Mouse (Mus musculus) ES-Bruce4 (cell line): ENCODE results near the gene Rasgef1b.

Source experiments
- CTCF ChIP-seq: IDR thresholded peaks from one replicate; pipeline ENCODE4 v1.8.1; 2011; ENCODE audit warnings: low read depth, low read length
- EP300 ChIP-seq: IDR thresholded peaks from 2 replicates; pipeline ENCODE4 v1.6.1; 2011; ENCODE audit warnings: low read depth, low read length; ENCODE audit not compliant: insufficient read depth

DNA sequence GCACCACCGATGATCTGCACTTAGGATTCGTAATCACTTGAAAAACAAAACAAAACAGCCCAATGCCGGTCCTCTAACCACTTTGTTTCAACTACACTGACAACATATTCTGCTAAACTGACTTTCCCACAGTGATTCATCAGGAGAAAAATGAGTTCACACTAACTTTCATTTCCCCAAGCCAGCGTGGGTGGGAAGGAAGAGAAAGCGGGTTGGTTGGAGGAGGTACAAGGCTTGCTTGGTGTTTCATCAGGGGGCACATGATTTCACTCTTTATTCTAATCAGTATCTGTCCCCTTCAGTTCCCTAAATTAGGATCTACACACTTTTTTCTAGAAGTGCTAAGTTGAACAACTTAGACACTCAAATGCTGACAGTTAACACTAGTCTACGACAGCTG lies 514.5 kb downstream of the Rasgef1b start:
- no peak for TF ChIP-seq EP300
- TF ChIP-seq CTCF = no peak
